In genomic region chr8:4205246-4206123, GRCm38 (mm10) we compare ENCODE assay signal across 9 mouse cellular contexts. TPM values are rescaled to one million over a fixed set of nuclear protein-coding genes. Genes with fewer than 3 reads are reported as not detected.
DNase-seq lines count a peak whose midpoint lies in the region; ATAC-seq and TF ChIP-seq lines count a peak whose summit lies in the region.
"Had no signal": no experiment of that assay in that cellular context is flagged by ENCODE, and none has a peak within 500 bp of the region (broad histone marks: within the 10 kb centered on the region; RNA-seq: fewer than 3 reads in every experiment).

No protein-coding gene starts in this region.

- no peak overlapping the region for H3K9ac ChIP-seq in liver, embryonic 11.5 days (ENCODE audit: low read depth, low read length)
- H3K9ac ChIP-seq in liver, postnatal 0 days (replicated peaks) = no peak overlapping the region
- H3K9ac ChIP-seq in embryonic facial prominence, embryonic 12.5 days = 0 out of 2 replicates have a peak overlapping the region, but pooled peaks have one; percentile 27
- no peak overlapping the region for H3K9ac ChIP-seq in intestine, embryonic 14.5 days (ENCODE audit: low read length)
- 0 out of 2 replicates have a peak overlapping the region, but pooled peaks have one; percentile 3 for H3K9ac ChIP-seq in neural tube, embryonic 12.5 days

- no peaks in the 10 kb centered on the region for H3K36me3 ChIP-seq in liver, embryonic 11.5 days (ENCODE audit: control insufficient read depth, insufficient read depth, low read length)
- H3K36me3 ChIP-seq in liver, postnatal 0 days (replicated peaks; ENCODE audit: insufficient read depth, low read length) = no peaks in the 10 kb centered on the region
- H3K36me3 ChIP-seq in embryonic facial prominence, embryonic 12.5 days = peaks cover 38% of the 10 kb centered on the region
- 0 out of 2 replicates have a peak, but pooled peaks cover 6% of the 10 kb centered on the region for H3K36me3 ChIP-seq in intestine, embryonic 14.5 days (ENCODE audit: control insufficient read depth, insufficient read depth, low read length)
- peaks cover 69% of the 10 kb centered on the region for H3K36me3 ChIP-seq in neural tube, embryonic 12.5 days

- H3K4me1 ChIP-seq in liver, embryonic 11.5 days (replicated peaks; ENCODE audit: control insufficient read depth, insufficient read depth, low read length) = peaks cover 3% of the 10 kb centered on the region; the same call in 1 of the 2 replicates
- no peaks in the 10 kb centered on the region for H3K4me1 ChIP-seq in liver, postnatal 0 days (ENCODE audit: insufficient read depth)
- H3K4me1 ChIP-seq in embryonic facial prominence, embryonic 12.5 days = peaks cover 14% of the 10 kb centered on the region
- peaks cover 8% of the 10 kb centered on the region for H3K4me1 ChIP-seq in intestine, embryonic 14.5 days (replicated peaks; ENCODE audit: control insufficient read depth, insufficient read depth, low read length)
- peaks cover 20% of the 10 kb centered on the region; the same call in 1 of the 2 replicates for H3K4me1 ChIP-seq in neural tube, embryonic 12.5 days

- H3K27me3 ChIP-seq in liver, embryonic 11.5 days (replicated peaks; ENCODE audit: control insufficient read depth, insufficient read depth, low read length) = peaks cover 32% of the 10 kb centered on the region
- H3K27me3 ChIP-seq in liver, postnatal 0 days (ENCODE audit: insufficient read depth, low read length) = peaks cover 19% of the 10 kb centered on the region
- H3K27me3 ChIP-seq in embryonic facial prominence, embryonic 12.5 days = peaks cover 56% of the 10 kb centered on the region
- H3K27me3 ChIP-seq in intestine, embryonic 14.5 days (replicated peaks; ENCODE audit: control insufficient read depth, insufficient read depth, low read length) = peaks cover 23% of the 10 kb centered on the region
- peaks cover 42% of the 10 kb centered on the region for H3K27me3 ChIP-seq in neural tube, embryonic 12.5 days (replicated peaks)

- no peak overlapping the region for H3K27ac ChIP-seq in liver, embryonic 11.5 days (ENCODE audit: low read depth, low read length)
- H3K27ac ChIP-seq in liver, postnatal 0 days (ENCODE audit: low read depth) = no peak overlapping the region
- H3K27ac ChIP-seq in embryonic facial prominence, embryonic 12.5 days = no peak overlapping the region
- H3K27ac ChIP-seq in intestine, embryonic 14.5 days (ENCODE audit: low read depth) = no peak overlapping the region
- H3K27ac ChIP-seq in neural tube, embryonic 12.5 days = no peak overlapping the region
- H3K27ac ChIP-seq: heart, adult 2 months; macrophage had no signal

- no peaks in the 10 kb centered on the region for H3K9me3 ChIP-seq in liver, embryonic 11.5 days (ENCODE audit: control insufficient read depth, low read length)
- H3K9me3 ChIP-seq in liver, postnatal 0 days (ENCODE audit: low read length) = no peaks in the 10 kb centered on the region
- H3K9me3 ChIP-seq in embryonic facial prominence, embryonic 12.5 days = no peaks in the 10 kb centered on the region
- no peaks in the 10 kb centered on the region for H3K9me3 ChIP-seq in intestine, embryonic 14.5 days (ENCODE audit: control insufficient read depth, low read length)
- H3K9me3 ChIP-seq in neural tube, embryonic 12.5 days = no peaks in the 10 kb centered on the region

- no peak for TF ChIP-seq CTCF in liver, postnatal 0 days (IDR thresholded peaks at IDR 0.05; ENCODE audit: low read depth)

- H3K4me2 ChIP-seq in liver, embryonic 11.5 days = peak overlapping the region; percentile 30
- H3K4me2 ChIP-seq in liver, postnatal 0 days (ENCODE audit: low read depth, low read length) = no peak overlapping the region
- peak overlapping the region; percentile 27; the same call in 1 of the 2 replicates for H3K4me2 ChIP-seq in embryonic facial prominence, embryonic 12.5 days (replicated peaks)
- H3K4me2 ChIP-seq in intestine, embryonic 14.5 days (ENCODE audit: low read length) = 0 out of 2 replicates have a peak overlapping the region, but pooled peaks have one; percentile 7
- no peak overlapping the region; the same call in 1 of the 2 replicates for H3K4me2 ChIP-seq in neural tube, embryonic 12.5 days (replicated peaks)

- peak; percentile 5; the same call in 1 of the 2 replicates for ATAC-seq in liver, embryonic 11.5 days (replicated peaks; ENCODE audit: low FRiP score)
- ATAC-seq in liver, postnatal 0 days = no peak
- 0 out of 2 replicates have a peak, but pooled peaks have one; percentile 4 for ATAC-seq in embryonic facial prominence, embryonic 12.5 days (ENCODE audit: insufficient number of reproducible peaks, insufficient read depth, low FRiP score, low TSS enrichment)
- ATAC-seq in intestine, embryonic 14.5 days (replicated peaks; ENCODE audit: low FRiP score, low TSS enrichment, low read depth) = peak; percentile 24; the same call in 1 of the 2 replicates
- no peak for ATAC-seq in neural tube, embryonic 12.5 days (ENCODE audit: low FRiP score, low read depth)

- 0 out of 2 replicates have a peak overlapping the region, but pooled peaks have one; percentile 0 for H3K4me3 ChIP-seq in liver, embryonic 11.5 days (ENCODE audit: low read depth, low read length)
- H3K4me3 ChIP-seq in liver, postnatal 0 days (ENCODE audit: low read depth, low read length) = no peak overlapping the region
- peak overlapping the region; percentile 4; the same call in 1 of the 2 replicates for H3K4me3 ChIP-seq in embryonic facial prominence, embryonic 12.5 days
- no peak overlapping the region for H3K4me3 ChIP-seq in intestine, embryonic 14.5 days (ENCODE audit: low read depth, low read length)
- H3K4me3 ChIP-seq in neural tube, embryonic 12.5 days = no peak overlapping the region
- H3K4me3 ChIP-seq: heart, adult 2 months had no signal

- DNase-seq in liver, embryonic 11.5 days (ENCODE audit: low spot score) = peak; percentile 51
- no peak for DNase-seq in liver, postnatal 0 days
- peak; percentile 65 for DNase-seq in intestine, embryonic 14.5 days (ENCODE audit: low spot score)
- DNase-seq in gastrocnemius, postnatal 4 days (ENCODE audit: low spot score in 2 of 2) = no peak
- no peak for DNase-seq in urinary bladder, postnatal 36 days (ENCODE audit: low spot score in 2 of 2)
- DNase-seq: heart, adult 2 months had no signal

- WGBS in liver, embryonic 11.5 days = 14% methylated on average over 38 of the region's 38 CpGs
- WGBS in liver, postnatal 0 days (ENCODE audit: insufficient replicate concordance) = 35% methylated on average over 38 of the region's 38 CpGs
- 13% methylated on average over 38 of the region's 38 CpGs for WGBS in embryonic facial prominence, embryonic 12.5 days
- 33% methylated on average over 38 of the region's 38 CpGs for WGBS in intestine, embryonic 14.5 days
- whole genome bisulfite sequencing in neural tube, embryonic 12.5 days = 13% methylated on average over 38 of the region's 38 CpGs

- TF ChIP-seq EP300 in liver, postnatal 0 days (IDR thresholded peaks at IDR 0.05; ENCODE audit: low read depth) = no peak

RNA-seq across cellular contexts. Expression of gene Prr36, which starts 11.8 kb away (rescaled TPM):
- polyA plus RNA-seq in liver, embryonic 11.5 days (2014; fragmentation: Nextera tagmentation; extraction: Ambion mirVana) = 1.0 and 1.4 TPM in 2 replicates
- 0.12 and 0.15 TPM in 2 replicates for polyA plus RNA-seq in liver, postnatal 0 days (2015; fragmentation: Nextera tagmentation; extraction: Ambion mirVana)
- polyA plus RNA-seq in embryonic facial prominence, embryonic 12.5 days (2016; fragmentation: Nextera tagmentation; extraction: Ambion mirVana) = 5.5 and 6.1 TPM in 2 replicates
- polyA plus RNA-seq in intestine, embryonic 14.5 days (2014; fragmentation: Nextera tagmentation; extraction: Ambion mirVana) = 5.4 and 6.6 TPM in 2 replicates
- 40.7 and 41.6 TPM in 2 replicates for polyA plus RNA-seq in neural tube, embryonic 12.5 days (2016; fragmentation: Nextera tagmentation; extraction: Ambion mirVana)
- under 1 TPM; 0.13 to 0.27 TPM for total RNA-seq in gastrocnemius, postnatal 4 days (2021)

RNA-seq across cellular contexts. Expression of gene Lrrc8e, which starts 21.1 kb away (rescaled TPM):
- 0.21 TPM in 2 replicates for polyA plus RNA-seq in liver, embryonic 11.5 days (2014; fragmentation: Nextera tagmentation; extraction: Ambion mirVana)
- 0.11 and 0.13 TPM in 2 replicates for polyA plus RNA-seq in liver, postnatal 0 days (2015; fragmentation: Nextera tagmentation; extraction: Ambion mirVana)
- 0.56 and 0.67 TPM in 2 replicates for polyA plus RNA-seq in embryonic facial prominence, embryonic 12.5 days (2016; fragmentation: Nextera tagmentation; extraction: Ambion mirVana)
- 0.81 and 1.3 TPM in 2 replicates for polyA plus RNA-seq in intestine, embryonic 14.5 days (2014; fragmentation: Nextera tagmentation; extraction: Ambion mirVana)
- polyA plus RNA-seq in neural tube, embryonic 12.5 days (2016; fragmentation: Nextera tagmentation; extraction: Ambion mirVana) = 0.05 and 0.08 TPM in 2 replicates
- total RNA-seq in gastrocnemius, postnatal 4 days (2021) = under 1 TPM in 1 of 2 experiments, not detected in 1; 0.07 TPM
- polyA plus RNA-seq: macrophage had no signal

RNA-seq across cellular contexts. Expression of gene Map2k7, which starts 33.1 kb away (rescaled TPM):
- polyA plus RNA-seq in liver, embryonic 11.5 days (2014; fragmentation: Nextera tagmentation; extraction: Ambion mirVana) = 11.8 and 13.9 TPM in 2 replicates
- polyA plus RNA-seq in liver, postnatal 0 days (2015; fragmentation: Nextera tagmentation; extraction: Ambion mirVana) = 10.5 and 10.7 TPM in 2 replicates
- polyA plus RNA-seq in embryonic facial prominence, embryonic 12.5 days (2016; fragmentation: Nextera tagmentation; extraction: Ambion mirVana) = 36.1 and 40.1 TPM in 2 replicates
- polyA plus RNA-seq in intestine, embryonic 14.5 days (2014; fragmentation: Nextera tagmentation; extraction: Ambion mirVana) = 17.9 and 19.1 TPM in 2 replicates
- polyA plus RNA-seq in neural tube, embryonic 12.5 days (2016; fragmentation: Nextera tagmentation; extraction: Ambion mirVana) = 43.4 and 50.9 TPM in 2 replicates
- total RNA-seq in gastrocnemius, postnatal 4 days (2021) = 10 to 100 TPM; 58.3 to 62.6 TPM

RNA-seq across cellular contexts. Expression of gene Gm49320, which starts 33.2 kb away (rescaled TPM):
- 0.21 and 0.74 TPM in 2 replicates for polyA plus RNA-seq in liver, embryonic 11.5 days (2014; fragmentation: Nextera tagmentation; extraction: Ambion mirVana)
- 0.12 TPM in 1 of 2 replicates, not detected in the other for polyA plus RNA-seq in liver, postnatal 0 days (2015; fragmentation: Nextera tagmentation; extraction: Ambion mirVana)
- polyA plus RNA-seq in embryonic facial prominence, embryonic 12.5 days (2016; fragmentation: Nextera tagmentation; extraction: Ambion mirVana) = 1.1 and 2.0 TPM in 2 replicates
- 1.4 and 1.7 TPM in 2 replicates for polyA plus RNA-seq in intestine, embryonic 14.5 days (2014; fragmentation: Nextera tagmentation; extraction: Ambion mirVana)
- polyA plus RNA-seq in neural tube, embryonic 12.5 days (2016; fragmentation: Nextera tagmentation; extraction: Ambion mirVana) = 1.2 and 1.5 TPM in 2 replicates
- total RNA-seq in gastrocnemius, postnatal 4 days (2021) = under 1 TPM in 1 of 2 experiments, not detected in 1; 0.20 TPM

RNA-seq across cellular contexts. Expression of gene Evi5l, which starts 39.1 kb away (rescaled TPM):
- 10.8 and 12.5 TPM in 2 replicates for polyA plus RNA-seq in liver, embryonic 11.5 days (2014; fragmentation: Nextera tagmentation; extraction: Ambion mirVana)
- polyA plus RNA-seq in liver, postnatal 0 days (2015; fragmentation: Nextera tagmentation; extraction: Ambion mirVana) = 2.8 and 3.8 TPM in 2 replicates
- polyA plus RNA-seq in embryonic facial prominence, embryonic 12.5 days (2016; fragmentation: Nextera tagmentation; extraction: Ambion mirVana) = 35.6 and 37.3 TPM in 2 replicates
- polyA plus RNA-seq in intestine, embryonic 14.5 days (2014; fragmentation: Nextera tagmentation; extraction: Ambion mirVana) = 20.2 and 21.2 TPM in 2 replicates
- 72.1 and 74.7 TPM in 2 replicates for polyA plus RNA-seq in neural tube, embryonic 12.5 days (2016; fragmentation: Nextera tagmentation; extraction: Ambion mirVana)
- total RNA-seq in gastrocnemius, postnatal 4 days (2021) = 10 to 100 TPM; 25.2 to 29.0 TPM

Comparison
In these comparisons a context has a peak if more than half of its experiments do, and no peak if none do; other contexts are left out.
1. ATAC-seq: peak in liver, embryonic 11.5 days (single experiment), embryonic facial prominence, embryonic 12.5 days (single experiment) and intestine, embryonic 14.5 days (single experiment); none in liver, postnatal 0 days (single experiment) and neural tube, embryonic 12.5 days (single experiment).
2. DNase-seq: peak in liver, embryonic 11.5 days (single experiment) and intestine, embryonic 14.5 days (single experiment); none in liver, postnatal 0 days (single experiment), gastrocnemius, postnatal 4 days (0 of 2) and urinary bladder, postnatal 36 days (0 of 2).
3. H3K4me2 ChIP-seq: peak in liver, embryonic 11.5 days (single experiment), embryonic facial prominence, embryonic 12.5 days (single experiment) and intestine, embryonic 14.5 days (single experiment); none in liver, postnatal 0 days (single experiment) and neural tube, embryonic 12.5 days (single experiment).
4. H3K4me3 ChIP-seq: peak in liver, embryonic 11.5 days (single experiment) and embryonic facial prominence, embryonic 12.5 days (single experiment); none in liver, postnatal 0 days (single experiment), intestine, embryonic 14.5 days (single experiment) and neural tube, embryonic 12.5 days (single experiment).
5. H3K9ac ChIP-seq: peak in embryonic facial prominence, embryonic 12.5 days (single experiment) and neural tube, embryonic 12.5 days (single experiment); none in liver, embryonic 11.5 days (single experiment), liver, postnatal 0 days (single experiment) and intestine, embryonic 14.5 days (single experiment).